9 mouse cellular contexts compared by ENCODE assay signal in genomic region chr2:36049567-36049954, GRCm38 (mm10). TPM values are rescaled to one million over a fixed set of nuclear protein-coding genes. Genes with fewer than 3 reads are reported as not detected.
DNase-seq lines count a peak whose midpoint lies in the region; ATAC-seq and TF ChIP-seq lines count a peak whose summit lies in the region.
"Had no signal": no experiment of that assay in that cellular context is flagged by ENCODE, and none has a peak within 500 bp of the region (broad histone marks: within the 10 kb centered on the region; RNA-seq: fewer than 3 reads in every experiment).

No protein-coding gene starts in this region.

- H3K4me2 ChIP-seq in liver, embryonic 15.5 days: peak overlapping the region; percentile 79

- 40% methylated on average over 10 of the region's 10 CpGs for WGBS in spleen, adult 2 months
- 41% methylated on average over 10 of the region's 10 CpGs for WGBS in liver, embryonic 15.5 days (ENCODE audit: insufficient replicate concordance)

- no peak for ATAC-seq in liver, embryonic 15.5 days (ENCODE audit: insufficient read depth)

- H3K36me3 ChIP-seq in spleen, adult 2 months (ENCODE audit: control insufficient read depth, insufficient read depth, low read length): no peaks in the 10 kb centered on the region
- H3K36me3 ChIP-seq in liver, embryonic 15.5 days (replicated peaks): no peaks in the 10 kb centered on the region

- no peak overlapping the region for H3K27ac ChIP-seq in gastrocnemius, adult 2 months
- no peak overlapping the region for H3K27ac ChIP-seq in spleen, adult 2 months (ENCODE audit: insufficient read depth, low read length)
- H3K27ac ChIP-seq in liver, embryonic 15.5 days (replicated peaks): no peak overlapping the region

- no peak for TF ChIP-seq POLR2A in spleen, adult 2 months (IDR thresholded peaks at IDR 0.05; ENCODE audit: low read depth, low read length)

- no peak overlapping the region for H3K9ac ChIP-seq in liver, embryonic 15.5 days

- TF ChIP-seq CTCF in gastrocnemius, adult 2 months (IDR thresholded peaks at IDR 0.05): no peak
- no peak for TF ChIP-seq CTCF in spleen, adult 2 months (IDR thresholded peaks at IDR 0.05; ENCODE audit: extremely low read depth, insufficient read depth, insufficient read length, insufficient replicate concordance)

- H3K27me3 ChIP-seq in spleen, adult 2 months (ENCODE audit: control insufficient read depth, insufficient read depth, low read length): no peaks in the 10 kb centered on the region
- no peaks in the 10 kb centered on the region; the same call in 1 of the 2 replicates for H3K27me3 ChIP-seq in liver, embryonic 15.5 days

- no peak for DNase-seq in gastrocnemius, adult 2 months
- no peak for DNase-seq in gastrocnemius, adult 8-10 months (ENCODE audit: low spot score in 2 of 2)
- DNase-seq in spleen, adult 2 months (ENCODE audit: low read depth in 1 of 2, low spot score in 2 of 2): no peak
- no peak for DNase-seq in spleen, postnatal 36 days (ENCODE audit: low spot score in 2 of 2)
- DNase-seq in embryo, embryonic 11 days: no peak
- no peak for DNase-seq in adrenal gland, adult 18-20 months (ENCODE audit: low spot score in 2 of 2)
- no peak for DNase-seq in left cerebral cortex, adult 8-10 months (ENCODE audit: low spot score in 2 of 2)

- H3K4me3 ChIP-seq in gastrocnemius, adult 2 months: peak overlapping the region; percentile 98
- H3K4me3 ChIP-seq in spleen, adult 2 months (ENCODE audit: extremely low read depth, insufficient read depth, insufficient read length): peak overlapping the region; percentile 7; the same call in 1 of the 2 replicates
- H3K4me3 ChIP-seq in liver, embryonic 15.5 days (replicated peaks): peak overlapping the region; percentile 67

- H3K4me1 ChIP-seq in spleen, adult 2 months (ENCODE audit: control insufficient read depth, insufficient read depth, insufficient read length): peaks cover 6% of the 10 kb centered on the region; the same call in 1 of the 2 replicates
- peaks cover 24% of the 10 kb centered on the region for H3K4me1 ChIP-seq in liver, embryonic 15.5 days (replicated peaks)

- no peaks in the 10 kb centered on the region for H3K9me3 ChIP-seq in liver, embryonic 15.5 days (replicated peaks)

- intact Hi-C loops in gastrocnemius, adult 2 months (cut with DNase I): loop anchor here (5.0 kb wide), 2 partner anchors 43 to 88 kb away; partner anchors contain the start of genes Mrrf and Rbm18

RNA-seq across cellular contexts. Expression of gene Morn5, which starts 0.3 kb away (rescaled TPM):
- total RNA-seq in gastrocnemius, adult 2 months (2021): not detected
- total RNA-seq in gastrocnemius, adult 8-10 months (2022): not detected
- polyA plus RNA-seq in spleen, adult 2 months (2012; rRNA removed): not detected in 2 replicates
- not detected in 2 replicates for polyA plus RNA-seq in liver, embryonic 15.5 days (2015; fragmentation: Nextera tagmentation; extraction: Ambion mirVana)
- total RNA-seq in adrenal gland, adult 18-20 months (2021): under 1 TPM; 0.46 to 0.61 TPM
- 1 to 10 TPM; 1.5 to 2.6 (median 2.1) TPM for total RNA-seq in left cerebral cortex, adult 8-10 months (2022)
- total RNA-seq: adrenal gland, postnatal 4 days had no signal

RNA-seq across cellular contexts. Expression of gene Ndufa8, which starts 0.4 kb away (rescaled TPM):
- 100 to 1,000 TPM; 298 to 413 TPM for total RNA-seq in gastrocnemius, adult 2 months (2021)
- total RNA-seq in gastrocnemius, adult 8-10 months (2022): 100 to 1,000 TPM; 299 to 345 (median 329) TPM
- polyA plus RNA-seq in spleen, adult 2 months (2012; rRNA removed): 25.9 and 28.5 TPM in 2 replicates
- 132 and 136 TPM in 2 replicates for polyA plus RNA-seq in liver, embryonic 15.5 days (2015; fragmentation: Nextera tagmentation; extraction: Ambion mirVana)
- total RNA-seq in adrenal gland, adult 18-20 months (2021): 100 to 1,000 TPM; 208 to 312 TPM
- 100 to 1,000 TPM; 173 to 188 (median 186) TPM for total RNA-seq in left cerebral cortex, adult 8-10 months (2022)

RNA-seq across cellular contexts. Expression of gene Lhx6, which starts 55.6 kb away (rescaled TPM):
- total RNA-seq in gastrocnemius, adult 2 months (2021): 1 to 10 TPM; 1.6 to 2.6 TPM
- 1 to 10 TPM; 1.2 to 1.5 (median 1.4) TPM for total RNA-seq in gastrocnemius, adult 8-10 months (2022)
- polyA plus RNA-seq in spleen, adult 2 months (2012; rRNA removed): 0.71 and 0.79 TPM in 2 replicates
- polyA plus RNA-seq in liver, embryonic 15.5 days (2015; fragmentation: Nextera tagmentation; extraction: Ambion mirVana): 0.31 and 0.37 TPM in 2 replicates
- total RNA-seq in adrenal gland, adult 18-20 months (2021): 1 to 10 TPM in 1 of 2 experiments, under 1 TPM in 1; 0.76 to 1.5 TPM
- 10 to 100 TPM; 15.4 to 20.3 (median 19.0) TPM for total RNA-seq in left cerebral cortex, adult 8-10 months (2022)

Comparison
In these comparisons a context has a peak if more than half of its experiments do, and no peak if none do; other contexts are left out.
1. H3K4me3 ChIP-seq: peak in every context shown above with its lines; median percentile 98 in gastrocnemius, adult 2 months; 67 in liver, embryonic 15.5 days; 7 in spleen, adult 2 months.
2. RNA of gene Lhx6, which starts 55.6 kb away (total RNA-seq): 15.4 to 20.3 TPM in left cerebral cortex, adult 8-10 months; 1.6 to 2.6 TPM in gastrocnemius, adult 2 months, 0.76 to 1.5 TPM in adrenal gland, adult 18-20 months and 1.2 to 1.5 TPM in gastrocnemius, adult 8-10 months; every median in the first group is over 4 times any median in the second.